Mouse (Mus musculus): ENCODE data around the gene Thrb.

DNA sequence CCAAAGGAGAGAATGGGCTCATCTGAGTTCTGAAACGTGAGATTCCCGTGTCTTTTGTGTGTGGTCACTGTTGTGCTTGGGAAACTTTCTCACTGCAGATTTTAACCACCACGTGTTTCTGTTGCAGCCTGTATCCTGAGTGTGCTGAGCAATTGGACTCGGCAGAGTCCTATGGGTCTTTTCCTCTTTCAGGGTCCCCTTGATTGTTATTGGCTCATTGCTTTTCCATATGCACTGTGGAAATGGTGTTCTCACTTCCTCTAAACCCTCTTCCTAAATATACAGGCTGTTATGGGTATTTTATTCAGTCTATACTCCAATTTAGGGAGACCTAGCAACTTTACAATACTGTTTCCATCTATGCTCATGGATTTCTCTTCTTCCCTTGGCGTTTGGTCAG is 152.4 kb downstream of the Thrb start:
- TF ChIP-seq CTCF (IDR thresholded peaks at IDR 0.05; ENCODE audit: low read depth, low read length) (no peak), POLR2A (IDR thresholded peaks at IDR 0.05; ENCODE audit: insufficient read depth, low read length) (no peak), EP300 (IDR thresholded peaks at IDR 0.05; ENCODE audit: insufficient read depth, low read depth, low read length) (no peak)
